Mouse (Mus musculus) hindbrain, embryonic 12.5 days (tissue): Measurements from ENCODE around the gene Bloc1s4. TPM values are rescaled to one million over a fixed set of nuclear protein-coding genes. Genes with fewer than 3 reads are reported as not detected.
A peak's percentile ranks its signal among the peaks of the same experiment; 100 is the strongest.

Source experiments
- ATAC-seq: fragments of 200-750 bp; cut with Nextera tagmentation; 2 replicates; pipeline ENCODE4 v1.8.0; 2017; ENCODE audit warnings: moderate TSS enrichment; ENCODE audit not compliant: low FRiP score
- H3K27ac ChIP-seq: fragments of 300-500 bp; sonication (generic); 2 replicates; pipeline ENCODE4 v1.5.1; 2016; ENCODE audit warnings: mild to moderate bottlenecking
- H3K27me3 ChIP-seq: fragments of 300-500 bp; sonication (generic); 2 replicates; pipeline ENCODE4 v1.6.1; 2016; ENCODE audit warnings: mild to moderate bottlenecking
- H3K36me3 ChIP-seq: fragments of 300-500 bp; sonication (generic); 2 replicates; pipeline ENCODE4 v1.6.1; 2016; ENCODE audit warnings: mild to moderate bottlenecking
- H3K4me1 ChIP-seq: fragments of 300-500 bp; sonication (generic); 2 replicates; pipeline ENCODE4 v1.6.1; 2016
- H3K4me2 ChIP-seq: fragments of 300-500 bp; sonication (generic); replicated peaks from 2 replicates; pipeline ENCODE4 v1.6.1; 2016; ENCODE audit warnings: mild to moderate bottlenecking
- H3K4me3 ChIP-seq: fragments of 300-500 bp; sonication (generic); 2 replicates; pipeline ENCODE4 v1.5.1; 2016; ENCODE audit warnings: mild to moderate bottlenecking
- H3K9ac ChIP-seq: fragments of 300-500 bp; sonication (generic); 2 replicates; pipeline ENCODE4 v1.6.1; 2016; ENCODE audit warnings: mild to moderate bottlenecking, moderate library complexity
- H3K9me3 ChIP-seq: fragments of 300-500 bp; sonication (generic); replicated peaks from 2 replicates; pipeline ENCODE4 v1.6.1; 2016; ENCODE audit warnings: mild to moderate bottlenecking
- WGBS: fragments of 180-500 bp; shearing (Covaris S2); methylation state at CpG from one replicate; pipeline ENCODE4 v1.1.7; 2016; 5-methylcytosine and 5-hydroxymethylcytosine counted together
- polyA plus RNA-seq: library from polyadenylated mRNA; unstranded; fragments of >200 nt; fragmentation: Nextera tagmentation; extraction: Ambion mirVana; gene quantifications from 2 replicates; pipeline ENCODE4 v1.2.1, GENCODE M21; 2016

The Bloc1s4 gene
- polyA plus RNA-seq, 1 experiment from 2014 or later = 29.2 TPM

DNA sequence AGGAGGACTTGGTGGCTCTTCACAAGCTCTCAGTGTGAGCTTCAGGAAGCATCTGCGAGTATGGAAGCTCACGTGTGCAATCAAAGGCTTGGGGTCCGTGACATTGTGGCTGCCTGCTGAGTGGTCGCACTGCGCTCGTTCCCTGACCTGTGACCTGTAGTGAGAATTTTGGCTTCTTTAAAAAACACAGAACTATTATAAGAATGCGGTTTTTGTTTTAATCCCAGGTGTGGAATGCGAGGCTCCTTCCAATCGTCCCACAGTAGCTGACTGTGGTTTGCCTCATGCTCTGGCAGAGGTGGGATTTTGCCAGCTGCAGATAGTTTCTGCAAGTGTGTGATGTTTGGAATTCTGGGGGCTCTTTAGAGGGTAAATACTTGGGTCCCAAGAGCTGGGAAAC is 25.1 kb downstream of the Bloc1s4 start:
- H3K4me2 ChIP-seq = no peak overlapping the region
- WGBS = 55% methylated on average over 9 of the region's 9 CpGs
- no peak overlapping the region for H3K27ac ChIP-seq
- H3K4me3 ChIP-seq = no peak overlapping the region
- no peaks in the 10 kb centered on the region for H3K36me3 ChIP-seq
- H3K27me3 ChIP-seq = no peaks in the 10 kb centered on the region
- no peaks in the 10 kb centered on the region for H3K9me3 ChIP-seq
- H3K9ac ChIP-seq = no peak overlapping the region
- no peak for ATAC-seq
- H3K4me1 ChIP-seq = no peaks in the 10 kb centered on the region

GRCm38 (mm10) chr5:36722415-36722856 is 26.0 kb downstream of the Bloc1s4 start:
- Histone ChIP-seq H3K4me3 (no peak overlapping the region), H3K27ac (no peak overlapping the region), H3K9ac (no peak overlapping the region), H3K27me3 (no peaks in the 10 kb centered on the region), H3K4me2 (no peak overlapping the region), H3K9me3 (no peaks in the 10 kb centered on the region), H3K36me3 (no peaks in the 10 kb centered on the region), H3K4me1 (no peaks in the 10 kb centered on the region)
- ATAC-seq = no peak
- WGBS = 78% methylated on average over 6 of the region's 6 CpGs

GRCm38 (mm10) chr5:36720710-36721375 is 27.6 kb downstream of the Bloc1s4 start:
- Histone ChIP-seq H3K27ac (no peak overlapping the region), H3K4me3 (no peak overlapping the region), H3K27me3 (no peaks in the 10 kb centered on the region), H3K4me1 (no peaks in the 10 kb centered on the region), H3K4me2 (no peak overlapping the region), H3K9ac (no peak overlapping the region), H3K9me3 (no peaks in the 10 kb centered on the region), H3K36me3 (no peaks in the 10 kb centered on the region)
- WGBS = 76% methylated on average over 5 of the region's 5 CpGs
- no peak for ATAC-seq

DNA sequence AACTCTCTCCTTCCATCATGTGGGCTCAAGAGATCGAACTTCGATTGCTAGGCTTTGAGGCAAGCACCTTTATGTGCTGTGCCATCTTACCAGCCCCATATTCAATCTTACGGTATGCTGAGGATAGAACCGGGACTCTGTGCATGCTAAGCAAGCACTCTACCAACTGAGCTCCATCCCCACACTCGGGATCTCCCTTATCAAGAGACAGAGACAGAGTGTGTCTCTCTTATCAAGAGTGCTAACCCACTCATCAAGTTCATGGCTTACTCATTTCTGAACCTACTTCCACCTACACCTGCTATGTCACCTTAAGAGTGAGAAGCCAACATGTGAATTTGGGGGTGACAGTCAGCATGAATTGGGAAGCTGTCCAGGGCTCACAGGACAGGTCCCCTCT is 28.2 kb downstream of the Bloc1s4 start:
- no peak overlapping the region for H3K27ac ChIP-seq
- 81% methylated on average over 5 of the region's 5 CpGs for WGBS
- no peak for ATAC-seq
- no peaks in the 10 kb centered on the region for H3K36me3 ChIP-seq
- no peaks in the 10 kb centered on the region for H3K4me1 ChIP-seq
- H3K4me2 ChIP-seq = no peak overlapping the region
- H3K4me3 ChIP-seq = no peak overlapping the region
- H3K9ac ChIP-seq = no peak overlapping the region
- H3K27me3 ChIP-seq = no peaks in the 10 kb centered on the region
- no peaks in the 10 kb centered on the region for H3K9me3 ChIP-seq

GRCm38 (mm10) chr5:36719601-36720000 is 28.8 kb downstream of the Bloc1s4 start:
- Histone ChIP-seq H3K27ac (no peak overlapping the region), H3K4me2 (no peak overlapping the region), H3K9ac (no peak overlapping the region), H3K9me3 (no peaks in the 10 kb centered on the region), H3K27me3 (no peaks in the 10 kb centered on the region), H3K36me3 (no peaks in the 10 kb centered on the region), H3K4me1 (no peaks in the 10 kb centered on the region), H3K4me3 (no peak overlapping the region)
- WGBS = 88% methylated on average over 3 of the region's 3 CpGs
- ATAC-seq = no peak

- Histone ChIP-seq H3K4me1 (no peaks in the 10 kb centered on the region), H3K9ac (no peak overlapping the region), H3K36me3 (no peaks in the 10 kb centered on the region), H3K27ac (no peak overlapping the region), H3K4me2 (no peak overlapping the region), H3K9me3 (no peaks in the 10 kb centered on the region), H3K4me3 (no peak overlapping the region), H3K27me3 (no peaks in the 10 kb centered on the region)
- 84% methylated on average over 5 of the region's 5 CpGs for WGBS
- ATAC-seq = no peak
These were observed 29.3 kb downstream of the Bloc1s4 start for GRCm38 (mm10) chr5:36719135-36719534.

GRCm38 (mm10) chr5:36717889-36718288 is 30.6 kb downstream of the Bloc1s4 start:
- Histone ChIP-seq H3K9ac (no peak overlapping the region), H3K4me3 (no peak overlapping the region), H3K9me3 (no peaks in the 10 kb centered on the region), H3K36me3 (no peaks in the 10 kb centered on the region), H3K27ac (no peak overlapping the region), H3K27me3 (no peaks in the 10 kb centered on the region), H3K4me2 (no peak overlapping the region), H3K4me1 (peaks cover 6% of the 10 kb centered on the region)
- WGBS = 86% methylated on average over 3 of the region's 3 CpGs
- ATAC-seq = no peak

DNA sequence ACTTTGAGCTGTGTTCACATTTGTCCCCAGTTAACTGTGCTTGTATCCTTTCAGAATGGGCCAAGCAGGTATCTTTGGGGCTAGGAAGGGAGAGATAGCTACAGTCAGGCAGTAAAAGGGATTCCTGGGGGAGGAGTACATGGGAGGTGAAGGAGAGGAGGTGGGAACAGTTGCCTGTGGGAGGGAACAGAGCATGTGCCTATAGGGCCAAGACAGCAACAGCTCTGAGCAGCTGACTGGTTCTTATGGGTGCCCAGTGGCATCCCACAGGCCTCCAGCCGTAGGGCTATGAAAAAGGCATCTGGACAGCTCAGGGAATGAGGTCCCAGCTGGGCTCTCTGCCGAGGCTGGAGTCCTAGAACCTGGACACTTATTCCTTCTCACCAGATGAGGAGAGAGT is 31.6 kb downstream of the Bloc1s4 start:
- WGBS = 62% methylated on average over 2 of the region's 2 CpGs
- Histone ChIP-seq H3K9ac (no peak overlapping the region), H3K27ac (no peak overlapping the region), H3K27me3 (no peaks in the 10 kb centered on the region), H3K9me3 (no peaks in the 10 kb centered on the region), H3K4me1 (peaks cover 16% of the 10 kb centered on the region), H3K4me3 (no peak overlapping the region), H3K36me3 (no peaks in the 10 kb centered on the region), H3K4me2 (no peak overlapping the region)
- ATAC-seq = no peak

- ATAC-seq = no peak
- Histone ChIP-seq H3K9me3 (no peaks in the 10 kb centered on the region), H3K36me3 (no peaks in the 10 kb centered on the region), H3K27me3 (no peaks in the 10 kb centered on the region), H3K9ac (no peak overlapping the region), H3K4me2 (no peak overlapping the region), H3K4me1 (peaks cover 19% of the 10 kb centered on the region), H3K27ac (no peak overlapping the region), H3K4me3 (no peak overlapping the region)
- WGBS = 82% methylated on average over 3 of the region's 3 CpGs
These were observed 33.6 kb downstream of the Bloc1s4 start for GRCm38 (mm10) chr5:36714832-36715231.

GRCm38 (mm10) chr5:36713693-36714092 is 34.8 kb downstream of the Bloc1s4 start:
- no peak overlapping the region for H3K9ac ChIP-seq
- H3K4me3 ChIP-seq = no peak overlapping the region
- WGBS = 87% methylated on average over 6 of the region's 6 CpGs
- H3K27ac ChIP-seq = no peak overlapping the region
- H3K9me3 ChIP-seq = no peaks in the 10 kb centered on the region
- H3K4me2 ChIP-seq = no peak overlapping the region
- no peaks in the 10 kb centered on the region for H3K27me3 ChIP-seq
- peaks cover 19% of the 10 kb centered on the region for H3K4me1 ChIP-seq
- no peaks in the 10 kb centered on the region for H3K36me3 ChIP-seq
- ATAC-seq = no peak

DNA sequence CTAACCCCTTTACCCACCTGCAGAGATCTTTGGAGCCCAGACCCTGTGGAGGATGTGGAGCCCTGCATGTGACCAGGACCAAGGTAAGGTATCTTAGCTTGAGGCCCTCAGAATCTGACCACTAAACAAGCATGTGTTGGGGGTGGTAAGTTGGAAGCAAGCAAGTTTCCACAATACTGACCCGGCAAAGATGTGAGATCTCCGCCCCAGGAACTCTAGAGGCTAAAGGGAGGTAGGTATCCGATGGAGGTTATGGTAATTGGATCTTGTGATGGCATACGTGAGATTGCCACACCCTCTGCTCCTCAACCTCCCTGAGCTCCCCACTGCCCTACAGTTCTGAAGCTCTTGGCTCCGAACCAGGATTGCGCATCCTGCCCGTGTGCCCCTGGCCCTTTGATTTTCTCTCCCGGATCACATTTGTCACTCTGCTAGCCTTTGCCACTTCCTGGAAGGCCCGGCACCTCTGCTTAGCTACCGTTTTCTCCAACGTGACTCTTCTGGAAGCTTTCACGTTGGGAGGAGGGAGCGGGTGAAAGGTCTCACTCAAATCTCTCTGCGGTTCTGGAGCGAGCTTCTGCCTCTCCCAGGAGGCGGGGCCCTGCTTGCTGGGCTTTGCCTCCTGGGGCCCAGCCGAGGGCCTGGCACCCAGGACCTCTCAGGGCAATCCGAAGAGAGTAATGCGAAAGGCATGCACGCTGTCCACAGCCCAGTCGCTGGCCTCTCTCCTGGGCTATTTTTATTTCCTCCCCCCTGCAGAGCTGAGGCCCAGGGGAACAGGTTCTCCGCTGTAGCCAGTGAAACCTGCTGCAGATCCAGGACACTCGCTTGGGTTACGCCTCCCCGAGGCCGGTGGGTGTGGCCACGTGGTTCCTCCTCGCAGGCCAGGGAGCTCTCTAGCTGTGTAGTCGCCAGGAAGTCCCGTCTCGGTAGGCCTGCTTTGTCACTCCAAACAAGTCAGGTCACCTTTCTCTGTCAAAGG is 35.6 kb downstream of the Bloc1s4 start:
- peak; percentile 61 for ATAC-seq
- H3K9me3 ChIP-seq = no peaks in the 10 kb centered on the region
- peak overlapping the region; percentile 55 for H3K4me2 ChIP-seq
- 8% methylated on average over 31 of the region's 31 CpGs for WGBS
- H3K27me3 ChIP-seq = no peaks in the 10 kb centered on the region
- peak overlapping the region; percentile 22 for H3K4me3 ChIP-seq
- peak overlapping the region; percentile 58 for H3K9ac ChIP-seq
- H3K4me1 ChIP-seq = peaks cover 19% of the 10 kb centered on the region
- H3K27ac ChIP-seq = 0 out of 2 replicates have a peak overlapping the region, but pooled peaks have one; percentile 44
- H3K36me3 ChIP-seq = no peaks in the 10 kb centered on the region

DNA sequence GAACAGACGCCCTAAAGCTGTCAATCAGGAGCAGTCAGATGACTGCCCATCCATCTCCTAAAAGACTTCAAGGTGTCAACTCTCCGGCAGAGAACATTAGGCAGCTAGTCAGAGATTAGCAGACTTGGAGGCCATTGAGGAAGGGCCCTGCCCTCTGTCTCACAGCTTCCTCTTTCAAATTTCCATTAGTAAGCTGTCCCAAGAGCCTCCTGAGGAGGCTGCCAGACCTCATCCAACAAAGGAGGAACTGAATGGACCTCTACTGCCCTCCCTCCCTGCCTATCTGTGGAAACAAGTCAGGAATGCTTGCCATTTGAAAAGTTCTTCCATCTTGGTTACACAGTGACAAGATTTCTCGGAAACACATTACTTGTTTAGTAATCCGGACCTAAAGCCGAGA is 36.6 kb downstream of the Bloc1s4 start:
- Histone ChIP-seq H3K4me2 (no peak overlapping the region), H3K27ac (no peak overlapping the region), H3K9ac (no peak overlapping the region), H3K4me1 (peaks cover 19% of the 10 kb centered on the region), H3K4me3 (no peak overlapping the region), H3K9me3 (no peaks in the 10 kb centered on the region), H3K36me3 (no peaks in the 10 kb centered on the region), H3K27me3 (no peaks in the 10 kb centered on the region)
- ATAC-seq = no peak
- 40% methylated on average over 5 of the region's 5 CpGs for WGBS
